Mouse (Mus musculus): ENCODE results near the gene Ckap5. TPM values are rescaled to one million over a fixed set of nuclear protein-coding genes. Genes with fewer than 3 reads are reported as not detected.

The Ckap5 gene
- polyA plus RNA-seq, 2 experiments from 2014 or later: 52.3 to 52.7 TPM

DNA sequence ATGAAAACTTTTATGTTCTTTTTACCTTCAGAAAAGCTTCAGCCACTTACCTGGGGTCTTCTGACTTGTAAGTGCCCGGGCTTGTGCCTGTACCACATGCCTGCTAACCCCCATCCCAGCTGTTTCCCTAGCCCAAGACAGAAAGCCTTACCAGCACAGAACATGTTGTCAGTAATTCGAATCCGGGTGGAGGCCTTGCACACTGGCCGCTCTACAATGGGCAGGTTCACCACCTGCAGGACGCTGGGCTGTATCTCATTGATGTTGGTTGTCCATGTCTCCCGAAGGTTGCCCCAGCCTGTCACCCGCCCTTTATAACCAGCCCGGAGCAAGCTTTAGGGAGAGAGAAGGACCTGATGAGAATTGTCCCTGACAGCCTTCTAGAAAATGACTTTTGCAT is 101.6 kb downstream of the Ckap5 start:
- no peak for ATAC-seq

DNA sequence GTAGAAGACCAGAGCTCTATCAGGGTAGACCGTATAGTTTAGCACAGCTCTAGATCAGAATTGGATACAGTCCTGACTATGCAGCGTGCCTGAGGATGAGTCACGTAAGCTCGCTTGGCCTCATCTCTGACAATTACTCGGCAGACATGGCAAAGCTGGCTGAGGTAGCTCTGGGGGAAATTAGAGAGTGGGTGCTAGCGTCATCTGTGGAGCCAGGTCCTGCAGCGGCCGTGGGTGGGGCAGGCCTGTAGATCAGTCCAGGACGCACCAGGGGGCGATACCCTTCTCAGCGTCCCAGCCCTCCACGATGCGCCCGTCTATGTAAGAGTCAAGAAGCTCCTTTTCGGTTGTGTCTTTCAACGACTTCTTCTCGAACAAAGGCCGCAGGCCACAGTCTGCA is 103.1 kb downstream of the Ckap5 start:
- ATAC-seq: no peak

DNA sequence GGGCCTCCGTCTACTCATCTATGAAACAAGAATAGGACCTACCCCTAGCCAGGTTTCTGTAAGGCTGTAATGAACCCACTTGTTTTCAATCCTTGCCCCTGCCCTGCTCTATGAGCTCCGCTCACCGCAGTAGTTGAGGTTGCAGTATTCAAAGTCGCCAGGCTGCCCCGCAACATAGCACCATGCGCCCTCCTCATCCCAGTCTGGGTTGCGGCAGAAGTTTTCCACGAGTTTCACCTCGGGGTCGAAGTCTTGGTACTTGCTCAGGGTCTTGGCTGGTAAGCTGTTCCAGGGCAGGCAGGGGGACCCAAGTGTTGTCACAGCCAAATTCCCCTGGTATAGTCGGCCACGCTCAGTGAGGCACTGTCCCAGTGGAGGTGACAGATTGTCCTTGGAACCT is 103.8 kb downstream of the Ckap5 start:
- ATAC-seq: no peak

DNA sequence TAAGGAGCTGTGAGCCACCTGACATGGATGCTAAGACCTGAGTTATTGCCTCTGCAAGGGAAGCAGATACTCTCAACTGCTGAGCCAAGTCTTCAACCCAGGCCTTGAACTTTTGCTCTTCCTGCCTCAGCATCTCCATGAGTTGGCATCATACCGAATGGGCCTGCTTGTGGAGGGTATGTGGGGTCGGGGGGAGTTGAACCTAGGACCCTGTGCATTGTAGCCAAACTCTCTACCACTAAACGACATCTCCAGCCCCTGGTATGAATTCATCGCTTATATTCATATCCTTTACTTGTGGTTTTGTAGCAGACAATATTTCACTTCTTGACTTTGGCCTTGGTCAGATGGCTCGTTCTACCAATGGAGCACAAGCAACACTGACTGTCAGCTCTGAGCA is 105.3 kb downstream of the Ckap5 start:
- no peak for ATAC-seq

DNA sequence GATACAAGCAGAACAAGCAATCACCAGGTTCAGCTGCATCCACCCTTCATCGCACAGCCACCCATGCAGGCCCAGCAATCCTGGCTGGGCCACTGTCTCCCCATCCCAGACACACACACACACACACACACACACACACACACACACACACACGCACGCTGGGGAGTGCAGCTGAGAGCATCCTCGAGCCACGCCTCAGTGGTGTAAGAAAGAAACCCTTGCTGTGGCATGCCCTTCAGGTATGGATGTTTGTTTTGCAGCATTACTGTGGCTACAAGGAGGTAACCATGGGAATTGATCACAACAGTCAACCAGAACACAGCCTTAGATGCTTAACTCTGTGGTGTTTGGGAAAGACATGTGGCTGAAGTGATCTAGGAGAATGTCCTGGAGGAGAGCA is 105.8 kb downstream of the Ckap5 start:
- no peak for ATAC-seq

DNA sequence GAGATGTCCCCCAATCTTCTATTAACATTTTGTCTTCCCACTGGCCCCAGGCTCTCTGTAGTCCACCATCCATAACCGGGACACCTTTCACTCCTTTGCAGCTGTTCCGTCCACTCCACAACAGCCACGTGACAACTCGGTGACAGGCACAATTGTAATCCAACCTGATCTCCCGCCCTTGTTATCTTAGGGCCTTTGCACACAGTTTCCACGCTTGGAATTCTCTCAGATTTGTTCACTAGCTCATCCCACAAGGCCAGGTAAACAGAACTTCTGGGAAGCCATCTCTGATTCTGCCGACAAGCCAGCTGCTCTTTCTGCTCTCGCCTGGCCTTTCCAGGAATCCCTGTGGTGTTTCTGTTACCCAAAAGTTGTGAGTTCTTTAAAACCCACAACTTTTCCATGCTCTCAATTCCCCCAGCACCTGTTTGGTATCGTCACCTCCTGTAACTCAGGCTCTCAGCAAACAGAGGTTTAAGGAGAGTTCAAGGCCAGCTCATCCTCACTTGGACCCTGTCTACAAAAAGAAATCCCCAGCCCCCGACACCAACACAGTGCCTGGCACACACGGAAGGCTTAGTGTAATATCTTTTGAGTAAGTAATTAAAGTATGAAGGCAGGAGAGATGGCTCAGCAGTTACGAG is 106.9 kb downstream of the Ckap5 start:
- no peak for ATAC-seq

DNA sequence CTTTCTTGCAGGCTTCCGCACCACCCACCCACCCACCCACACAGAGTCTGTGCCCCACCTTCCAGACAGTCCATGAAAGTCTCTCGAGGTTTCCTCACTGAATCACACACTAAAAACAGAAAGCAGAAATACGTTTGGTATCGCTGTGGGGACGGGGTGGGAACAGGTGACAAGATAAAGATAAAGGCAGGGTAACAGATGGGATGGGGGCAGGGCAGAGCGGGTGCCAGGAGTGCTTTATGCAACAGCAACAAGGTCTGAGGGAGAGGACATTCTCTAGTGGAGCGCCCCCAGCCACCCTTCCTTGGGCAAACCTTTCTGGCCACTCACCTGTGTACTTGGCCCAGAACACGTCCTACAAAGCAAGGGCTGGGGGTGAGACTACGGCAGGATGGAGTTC is 108.3 kb downstream of the Ckap5 start:
- ATAC-seq: no peak

DNA sequence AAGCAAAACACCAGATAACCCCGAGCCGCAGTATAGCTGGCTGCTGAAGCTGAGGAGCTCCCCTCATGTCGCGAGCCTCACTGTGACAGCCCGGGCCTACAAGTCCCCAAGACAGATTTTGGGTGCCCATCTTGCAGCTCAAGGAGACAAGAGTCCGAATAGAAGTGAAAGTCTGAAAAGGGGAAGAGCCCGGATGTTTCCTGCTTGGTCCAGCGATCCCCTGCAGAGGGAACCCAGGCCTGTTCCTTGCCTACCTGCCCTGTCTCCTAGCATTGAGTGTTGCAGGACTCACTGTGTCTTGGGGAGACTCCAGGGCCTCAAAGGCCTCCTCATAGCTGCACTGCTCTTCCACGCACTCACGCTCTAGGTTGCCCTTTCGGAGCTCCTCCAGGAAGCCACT is 108.9 kb downstream of the Ckap5 start:
- ATAC-seq: no peak

DNA sequence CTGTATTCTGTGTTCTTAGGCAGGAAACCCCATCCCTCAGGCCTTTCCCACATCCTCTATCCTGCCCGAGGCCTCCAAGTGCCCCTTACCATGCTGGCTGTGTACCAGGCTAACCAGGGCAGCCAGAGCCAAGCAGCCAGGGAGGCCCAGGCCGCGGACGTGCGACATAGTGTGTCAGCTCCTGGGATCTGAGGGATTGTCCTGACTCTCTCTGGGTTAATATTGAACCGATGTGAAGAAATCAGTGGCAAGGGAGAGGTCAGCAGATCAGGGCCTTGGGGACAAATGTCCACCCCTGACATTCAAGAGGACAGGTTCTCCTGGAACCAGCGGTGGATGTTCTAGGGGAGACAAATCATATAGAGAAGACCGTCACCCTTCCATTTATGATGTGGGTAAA is 109.7 kb downstream of the Ckap5 start, which contains the start of gene F2:
Gene F2, minus strand, starts transcription at position 186 of the 400 bp plus-strand sequence.
- no peak for ATAC-seq

DNA sequence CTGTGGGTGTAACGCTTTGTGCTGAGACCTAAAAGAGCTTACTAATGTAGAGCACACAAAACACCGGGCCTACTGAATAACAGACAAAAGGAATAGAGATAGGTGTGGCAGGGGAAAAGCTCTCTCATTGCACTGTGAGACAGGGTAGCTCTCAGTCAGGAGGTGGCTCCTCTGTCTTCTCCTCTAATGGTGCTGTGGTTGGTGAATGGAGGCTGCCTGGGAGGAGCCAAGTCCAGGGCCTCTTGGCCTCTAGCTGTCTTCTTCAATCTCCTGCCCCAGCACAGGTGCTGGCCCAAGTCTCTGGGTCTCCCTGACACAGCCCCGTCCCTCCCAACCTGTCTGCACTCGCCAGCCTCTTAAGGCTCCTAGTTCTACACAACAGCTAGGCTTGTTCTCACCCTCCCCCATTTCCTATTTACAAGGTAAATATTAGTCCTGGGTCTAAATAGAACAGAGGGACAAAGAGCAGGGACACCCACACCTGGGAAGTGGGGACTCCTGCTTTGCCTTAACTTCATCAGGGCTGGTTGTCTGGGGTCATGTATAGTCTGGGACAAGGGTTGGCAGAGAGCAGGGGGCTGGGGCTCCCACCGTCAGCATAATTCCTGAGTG is 110.3 kb downstream of the Ckap5 start:
- ATAC-seq: no peak

DNA sequence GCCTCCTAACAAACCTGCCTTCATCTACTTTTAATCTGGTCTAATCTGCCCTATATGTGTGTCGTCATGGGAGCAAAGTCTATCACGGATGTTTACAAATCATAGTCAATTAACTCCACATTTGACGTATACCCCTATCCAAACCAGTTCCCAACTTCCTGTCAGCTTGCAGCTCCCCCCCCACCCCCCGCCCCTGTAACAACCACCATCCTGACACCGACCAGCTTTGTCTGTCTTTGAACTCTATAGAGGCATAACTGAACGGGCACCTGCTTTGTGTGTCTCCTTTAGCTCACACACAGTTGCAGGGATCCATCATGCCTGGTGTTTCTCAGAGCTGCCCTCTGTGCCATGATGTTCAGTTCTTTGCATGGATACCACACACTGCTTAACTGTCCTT is 112.4 kb downstream of the Ckap5 start:
- ATAC-seq: no peak

DNA sequence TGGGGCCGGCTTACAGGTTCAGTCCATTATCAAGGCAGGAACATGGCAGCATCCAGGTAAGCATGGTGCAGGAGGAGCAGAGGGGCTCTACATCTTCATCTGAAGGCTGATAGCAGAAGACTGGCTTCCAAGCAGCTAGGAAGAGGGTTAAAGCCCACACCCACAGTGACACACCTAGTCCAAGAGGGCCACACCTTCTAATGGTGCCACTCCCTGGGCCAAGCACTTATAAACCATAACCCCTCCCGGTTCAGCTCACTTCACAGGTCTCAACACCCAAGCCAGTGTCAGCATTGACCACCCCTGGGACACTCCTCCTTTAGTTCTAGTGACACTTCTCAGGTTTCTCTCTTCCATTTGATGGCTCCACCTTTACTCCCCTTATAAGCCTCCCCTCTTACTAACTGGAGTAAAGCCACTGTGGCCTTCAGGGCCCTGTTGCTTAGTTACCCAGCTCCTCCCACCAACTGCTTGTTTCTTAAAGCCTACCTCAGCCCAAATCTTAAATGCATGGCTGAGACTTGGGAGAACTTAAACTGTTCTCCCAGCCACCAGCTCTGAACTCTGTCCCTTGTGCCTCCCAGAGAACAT is 116.4 kb downstream of the Ckap5 start:
- ATAC-seq: no peak

DNA sequence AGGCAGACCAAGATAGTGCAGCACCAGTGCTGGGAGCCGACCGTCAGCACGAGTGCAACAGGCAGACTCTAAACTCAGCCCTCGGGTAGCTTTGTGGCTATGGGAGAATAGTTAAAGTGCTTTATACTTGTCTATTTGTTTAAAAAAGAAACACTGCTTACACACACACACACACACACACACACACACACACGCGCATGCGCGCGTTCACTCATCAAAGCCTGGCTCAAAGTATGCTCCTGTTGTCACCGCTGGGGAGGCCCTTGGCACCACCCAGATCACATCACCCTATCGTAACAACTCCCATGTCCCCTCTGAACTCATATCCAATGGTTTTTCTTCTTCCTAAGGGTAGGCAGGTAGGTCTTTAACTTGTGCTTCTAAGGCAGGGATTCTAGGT is 117.5 kb downstream of the Ckap5 start:
- no peak for ATAC-seq

DNA sequence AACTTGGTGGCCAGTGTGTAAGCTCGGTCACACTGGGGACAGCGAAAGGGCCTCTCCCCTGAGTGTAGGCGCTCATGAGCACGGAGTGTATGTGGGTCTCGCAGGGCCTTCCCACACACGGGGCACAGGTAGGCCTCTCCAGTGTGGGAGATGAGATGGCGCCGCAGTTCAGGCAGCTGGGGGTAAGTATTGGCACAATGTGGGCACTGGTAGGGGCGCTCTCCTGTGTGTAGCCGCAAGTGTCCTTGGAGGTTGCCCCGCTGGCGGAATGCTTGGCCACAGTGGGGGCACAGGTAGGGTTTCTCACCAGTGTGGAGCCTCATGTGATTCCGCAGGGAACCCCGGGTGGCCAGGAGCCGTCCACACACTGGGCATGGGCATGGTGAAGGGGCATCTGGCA is 118.8 kb downstream of the Ckap5 start:
- no peak for ATAC-seq

DNA sequence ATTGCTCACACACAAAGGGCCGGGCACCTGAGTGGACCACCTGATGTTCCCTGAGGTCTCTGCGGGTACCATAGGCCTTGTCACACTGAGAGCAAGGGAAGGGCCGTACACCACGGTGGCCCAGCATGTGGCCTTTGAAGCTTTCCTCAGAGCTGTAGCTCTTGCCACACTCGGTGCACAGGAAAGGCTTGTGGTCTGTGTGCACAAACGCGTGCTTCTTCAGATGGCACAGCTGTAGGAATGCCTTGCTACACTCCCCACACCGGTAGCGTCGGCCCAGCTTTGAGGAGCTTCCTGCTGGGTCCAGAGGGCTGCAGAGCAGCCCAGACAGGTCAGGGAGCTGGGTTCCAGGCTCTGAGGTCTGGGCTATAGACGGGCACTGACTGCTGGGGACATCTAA is 119.2 kb downstream of the Ckap5 start:
- ATAC-seq: no peak

DNA sequence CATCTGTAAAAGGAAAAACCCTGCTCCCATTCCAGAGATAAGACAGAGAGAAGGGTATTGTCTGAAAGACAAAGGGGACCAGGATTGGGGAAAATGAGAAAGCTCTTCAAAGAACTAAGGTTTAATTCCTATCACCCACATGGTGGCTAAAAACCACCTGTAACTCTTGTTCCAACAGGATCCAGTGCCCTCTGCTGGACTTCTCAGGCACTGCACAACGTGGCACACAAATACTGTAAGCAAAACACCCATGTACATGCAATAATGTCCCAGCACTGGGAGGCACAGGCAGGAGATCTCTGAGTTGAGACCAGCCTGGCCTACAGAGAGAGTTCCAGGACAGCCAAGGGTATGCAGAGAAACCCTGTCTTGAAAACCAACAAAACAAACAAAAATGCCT is 120.2 kb downstream of the Ckap5 start:
- ATAC-seq: no peak

DNA sequence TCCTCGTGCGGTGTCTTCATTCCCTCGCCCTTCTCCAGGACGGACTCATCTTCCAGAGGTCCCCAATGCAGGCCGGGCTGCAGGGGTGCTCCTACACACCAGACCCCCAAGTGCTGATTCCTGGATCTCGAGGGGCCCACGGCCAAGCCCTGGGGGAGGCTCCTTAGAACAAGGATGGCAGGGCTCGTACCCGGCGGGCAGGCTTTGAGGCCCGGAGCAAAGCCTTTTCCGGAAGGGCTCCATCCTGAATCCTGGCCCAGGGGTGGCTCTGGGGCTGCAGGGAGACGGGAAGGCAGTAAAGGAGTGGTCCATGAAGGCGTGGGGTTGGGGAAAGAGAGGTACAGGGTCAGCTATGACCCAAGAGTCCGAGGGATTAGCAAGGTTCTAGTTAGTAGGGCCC is 122.6 kb downstream of the Ckap5 start:
- no peak for ATAC-seq

DNA sequence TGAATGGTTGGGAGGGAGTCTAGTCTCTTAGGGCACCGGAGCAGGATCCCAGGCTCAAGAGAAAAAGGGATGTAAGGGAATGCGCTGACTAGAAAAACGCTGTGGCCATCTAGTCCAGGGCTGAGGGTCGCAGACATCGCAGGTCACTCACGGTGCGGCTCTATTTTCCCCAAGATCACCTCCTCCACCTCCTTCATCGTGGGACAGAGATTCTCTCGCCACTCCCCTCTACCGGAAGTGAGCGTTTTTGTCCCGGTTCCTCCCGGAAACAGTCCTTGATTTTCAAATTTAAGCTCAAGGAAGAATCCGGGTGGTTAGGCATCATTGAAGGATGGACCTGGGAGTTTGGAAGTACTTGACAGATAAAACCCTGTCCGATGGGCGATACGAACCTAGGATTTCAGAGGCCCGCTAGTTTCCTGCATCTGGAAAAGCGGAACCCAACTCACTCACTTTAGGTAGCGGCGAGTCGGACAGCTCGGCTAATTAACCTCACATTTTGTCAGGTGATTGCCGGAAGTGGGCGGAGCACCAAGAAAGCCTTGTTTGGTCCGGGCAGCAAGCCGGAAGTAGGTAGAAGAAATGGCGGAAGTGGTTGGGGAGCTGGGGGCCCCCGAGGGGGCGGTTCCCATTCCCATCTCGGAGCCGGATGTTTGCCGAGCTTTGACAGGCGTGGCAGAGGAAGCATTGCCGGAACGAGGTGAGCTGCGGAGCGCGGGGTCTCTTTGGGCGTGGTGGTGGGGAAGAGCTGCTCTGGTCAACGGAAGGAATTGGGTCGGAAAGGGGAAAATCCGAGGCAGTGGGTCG is 123.2 kb downstream of the Ckap5 start, which contains the start of the genes Zfp408 and Arhgap1:
Gene Zfp408, minus strand, starts transcription at position 239 of the 807 bp plus-strand sequence.
Gene Arhgap1, plus strand, starts transcription at position 308 of the 807 bp plus-strand sequence.
- ATAC-seq: peak; percentile 92

DNA sequence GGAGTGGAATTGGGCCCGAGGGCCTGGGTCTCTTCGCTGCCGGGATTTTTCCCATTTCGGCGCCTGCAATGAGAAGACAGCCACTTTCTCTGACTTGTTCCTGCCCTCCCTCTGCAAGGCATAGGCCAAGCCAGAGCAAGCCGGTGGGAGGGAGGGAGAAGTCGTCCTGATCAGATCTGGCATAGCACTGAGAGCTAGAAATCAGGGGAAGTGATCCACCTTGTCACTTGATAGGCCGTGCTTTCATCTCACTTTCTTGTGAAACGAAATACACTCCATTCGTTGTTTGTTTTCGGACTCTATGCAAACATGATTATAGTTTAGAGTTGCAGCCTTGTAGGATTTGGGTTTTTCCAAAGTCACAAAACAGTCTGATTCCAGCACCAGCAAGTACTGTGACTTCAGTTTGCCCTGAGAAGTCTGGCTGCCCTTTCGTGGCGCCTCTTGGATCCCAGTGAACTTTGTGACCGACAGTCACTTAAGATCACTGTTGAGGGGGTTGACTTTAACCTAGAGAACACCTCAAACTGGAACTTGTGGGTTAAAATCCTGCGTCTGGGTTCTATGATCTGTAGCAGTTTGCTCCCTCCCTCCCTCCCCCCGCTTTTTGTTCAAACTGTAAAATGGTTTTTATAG is 123.9 kb downstream of the Ckap5 start:
- no peak for ATAC-seq

DNA sequence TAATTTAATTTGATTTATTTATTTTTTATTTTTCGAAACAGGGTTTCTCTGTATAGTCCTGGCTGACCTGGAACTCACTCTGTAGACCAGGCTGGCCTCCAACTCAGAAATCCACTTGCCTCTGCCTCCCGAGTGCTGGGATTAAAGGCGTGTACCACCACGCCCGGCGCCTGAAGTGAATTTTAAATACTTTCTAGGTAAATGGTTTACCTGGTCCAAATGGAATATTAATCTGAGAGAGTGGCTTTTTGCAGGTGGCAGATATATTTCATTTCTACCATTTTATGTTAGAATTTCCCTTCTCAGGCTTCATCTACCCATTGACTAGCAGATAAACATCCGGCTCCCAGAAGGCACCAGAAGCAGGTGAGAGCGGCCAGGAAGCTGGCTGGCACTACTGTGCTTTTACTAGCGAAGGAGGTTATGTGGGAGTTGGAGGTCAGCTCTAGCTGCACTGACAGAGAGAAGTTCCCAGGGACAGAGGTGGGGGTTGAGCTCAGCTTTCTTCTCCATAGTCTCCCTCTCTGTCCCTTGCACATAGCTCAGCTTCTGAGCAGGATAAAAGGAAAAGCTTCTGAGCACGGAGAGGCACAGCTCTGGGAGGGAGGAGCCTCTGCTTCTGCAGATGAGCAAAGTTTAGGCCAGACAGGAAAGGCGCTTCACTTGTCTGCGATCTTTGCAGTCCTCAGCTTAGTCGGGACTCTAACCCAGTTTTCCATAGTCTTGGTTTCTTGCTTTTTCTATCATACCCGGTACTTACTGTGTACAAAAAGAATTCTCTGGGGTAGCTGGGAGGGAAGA is 125.1 kb downstream of the Ckap5 start:
- ATAC-seq: no peak

DNA sequence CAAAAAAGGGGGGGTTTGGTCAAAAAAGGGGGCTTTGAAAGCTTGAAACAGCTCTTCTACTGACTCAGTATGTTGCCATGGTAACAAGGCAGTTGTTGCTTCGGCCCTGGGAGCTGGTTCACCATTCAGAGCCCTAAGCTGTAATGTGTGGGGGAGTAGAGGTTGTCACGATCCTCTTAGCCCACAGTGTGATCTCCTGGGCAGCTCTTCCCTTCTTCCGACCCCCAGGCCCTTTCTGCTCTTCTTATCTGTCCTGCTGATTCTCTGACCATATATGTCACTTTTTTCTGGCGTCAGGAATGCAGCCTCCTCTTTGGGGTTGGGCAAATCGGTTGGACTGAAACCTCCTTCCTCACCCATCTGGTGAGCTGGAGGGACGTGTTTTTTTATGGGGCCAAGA is 126.3 kb downstream of the Ckap5 start:
- ATAC-seq: no peak

DNA sequence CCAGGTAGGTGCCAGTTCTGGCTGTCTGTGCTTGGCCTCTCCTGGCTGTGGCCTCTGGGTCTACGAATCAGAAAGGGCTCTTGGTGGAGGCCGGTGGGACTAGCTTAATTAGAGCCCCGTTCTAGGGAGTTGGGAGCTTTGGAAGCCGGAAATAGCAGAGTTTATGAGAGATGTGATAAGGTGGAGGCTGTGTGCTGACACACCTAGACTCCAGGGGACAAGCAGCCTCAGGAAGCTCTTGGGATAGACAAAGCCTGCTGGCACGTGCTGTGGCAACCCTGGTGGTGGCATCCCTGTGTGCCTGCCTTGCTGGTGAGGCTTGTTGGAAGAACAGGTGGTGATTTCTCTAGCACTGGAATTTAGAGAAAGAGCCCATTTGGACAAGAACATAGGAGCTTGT is 128.8 kb downstream of the Ckap5 start:
- no peak for ATAC-seq
